Mouse (Mus musculus) left cerebral cortex, postnatal 10 days (tissue): ENCODE results near the gene Agpat2. TPM values are rescaled to one million over a fixed set of nuclear protein-coding genes. Genes with fewer than 3 reads are reported as not detected.
A peak's percentile ranks its signal among the peaks of the same experiment; 100 is the strongest.

Experiments
- DNase-seq, 2 experiments: peaks; one replicate each; pipeline ENCODE4 v3.0.0; 2021 to 2022; ENCODE audit warnings: low spot score in 2 of 2, mixed read lengths in 1 of 2; ENCODE audit errors: extremely low spot score in 1 of 2
- intact Hi-C: fragments of 180-260 bp; cut with DNase I; formaldehyde crosslinking; loops from one replicate; pipeline ENCODE4 v1.15.1; 2025
- total RNA-seq, 2 experiments: library from RNA; stranded (reverse); gene quantifications; 2 replicates each; pipeline ENCODE4 v1.2.3; 2021

The Agpat2 gene
- total RNA-seq, 2 experiments from 2014 or later, result 1.6 to 2.2 TPM

DNA sequence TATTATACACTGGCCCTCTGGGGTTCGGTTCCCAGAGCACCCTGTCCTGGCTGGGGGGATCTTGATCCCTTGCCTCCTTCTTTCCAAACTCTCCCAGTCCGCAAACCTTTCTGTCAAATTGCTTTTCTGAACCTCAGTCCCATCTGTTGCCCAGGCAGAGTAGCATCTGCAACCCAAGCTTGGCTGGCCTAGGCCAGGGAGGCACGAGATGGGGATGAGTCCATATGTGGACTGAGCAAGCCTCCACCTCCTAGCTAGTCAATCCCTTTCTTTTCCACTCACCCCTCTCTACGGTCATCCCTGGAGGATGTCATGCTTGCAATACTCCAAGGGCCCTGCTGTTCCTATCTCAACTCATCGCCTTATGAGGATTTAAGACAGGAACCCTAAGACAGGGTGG lies 1.6 kb downstream of the Agpat2 start:
- DNase-seq, result no peak
- intact Hi-C loops, result no loop called here

DNA sequence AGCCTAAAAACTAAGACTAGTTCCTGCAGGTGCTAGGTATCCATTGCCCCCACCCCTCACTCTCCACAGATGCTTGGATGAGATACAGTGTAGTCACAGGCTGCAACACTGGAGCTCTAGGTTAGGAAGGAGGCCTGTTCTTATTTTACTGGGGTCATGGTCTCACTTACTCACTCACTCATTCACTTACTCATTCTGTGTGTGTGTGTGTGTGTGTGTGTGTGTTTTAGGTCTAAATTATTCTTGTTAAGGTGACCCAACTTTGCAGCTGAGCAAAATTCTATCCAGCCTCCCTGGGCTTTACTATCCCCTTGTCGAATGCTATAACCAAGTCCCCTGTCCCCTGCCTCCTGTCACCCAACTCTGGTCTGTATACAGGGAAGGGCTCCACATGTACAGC lies 2.6 kb downstream of the Agpat2 start:
- intact Hi-C loops, result no loop called here
- no peak for DNase-seq

DNA sequence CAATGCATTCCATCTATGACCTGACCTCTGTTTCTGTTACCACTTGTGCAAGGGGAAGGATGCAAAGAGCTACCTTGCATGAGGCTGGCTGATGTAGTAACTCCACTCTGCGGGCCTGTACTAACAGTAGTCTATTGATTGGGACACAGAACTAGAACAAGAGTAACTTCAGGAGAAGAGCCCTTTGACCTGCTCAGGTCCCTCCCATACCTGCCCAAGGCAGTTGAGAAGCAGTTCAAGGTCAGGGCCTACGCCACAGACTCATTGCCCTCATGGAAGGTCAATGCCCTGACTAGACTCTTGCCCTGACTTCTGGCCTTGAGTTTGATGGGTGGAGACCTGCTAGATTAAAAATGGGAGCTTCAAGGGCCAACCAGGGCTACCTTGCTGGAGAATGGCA lies 3.6 kb downstream of the Agpat2 start:
- intact Hi-C loops, result no loop called here
- no peak for DNase-seq

DNA sequence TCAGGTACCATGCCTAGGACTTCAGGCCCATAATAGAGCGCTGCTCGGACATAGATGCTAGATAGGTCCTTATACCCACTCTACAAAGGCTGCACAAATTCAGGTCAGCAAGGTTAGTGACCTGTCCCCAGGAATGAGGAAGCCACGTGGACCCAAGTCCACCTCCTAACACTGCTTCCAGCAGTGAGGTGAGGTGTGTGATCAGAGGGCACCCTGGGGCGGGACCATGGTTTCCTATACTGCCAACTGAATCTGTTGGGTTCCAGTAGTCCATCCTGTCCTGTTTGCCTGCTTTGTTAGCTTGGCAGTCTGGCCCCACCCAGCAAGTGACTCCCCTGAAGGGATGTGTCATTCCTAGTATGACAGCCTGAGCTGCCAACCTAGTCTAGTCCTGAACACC lies 4.3 kb downstream of the Agpat2 start:
- intact Hi-C loops, result no loop called here
- DNase-seq, result no peak

DNA sequence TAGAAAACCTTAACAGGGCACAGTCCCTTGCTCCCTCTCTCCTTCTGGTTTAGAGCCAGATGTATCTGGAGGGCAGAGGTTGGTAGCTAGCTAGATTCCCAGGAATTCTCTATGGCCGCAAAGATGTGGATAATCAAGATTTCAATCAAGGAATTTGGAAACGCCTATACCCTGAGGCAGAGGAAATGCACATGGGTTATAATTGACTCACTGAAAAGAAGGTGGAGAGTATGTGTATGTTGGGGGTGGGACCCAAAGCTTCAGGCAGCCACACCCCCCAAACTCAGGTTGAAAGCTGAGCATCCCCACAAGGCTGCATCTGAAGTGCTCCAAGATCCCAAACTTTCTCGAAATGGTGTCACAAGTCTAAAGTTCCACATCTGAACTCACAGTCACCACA lies 5.8 kb downstream of the Agpat2 start:
- no peak for DNase-seq
- intact Hi-C loops, result no loop called here

DNA sequence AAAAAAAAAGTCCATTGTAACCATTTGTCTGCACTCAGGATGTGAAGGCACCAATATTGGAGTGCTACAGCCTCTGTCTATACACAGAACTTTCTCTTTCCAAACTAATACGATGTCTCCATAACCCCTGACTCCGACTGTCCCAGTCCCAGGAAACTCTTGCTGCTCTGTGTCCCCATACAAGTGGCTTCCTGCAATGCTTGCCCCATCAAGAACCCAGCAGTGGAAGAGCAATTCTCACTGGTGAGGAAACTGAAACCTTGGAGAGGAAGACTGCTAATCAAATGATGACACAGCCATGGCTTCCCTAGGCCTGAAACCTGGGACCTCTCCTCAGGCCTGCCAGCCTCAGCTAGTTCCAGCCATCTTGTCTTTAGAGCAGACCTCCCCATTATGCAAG lies 6.4 kb downstream of the Agpat2 start:
- no peak for DNase-seq
- intact Hi-C loops, result no loop called here

DNA sequence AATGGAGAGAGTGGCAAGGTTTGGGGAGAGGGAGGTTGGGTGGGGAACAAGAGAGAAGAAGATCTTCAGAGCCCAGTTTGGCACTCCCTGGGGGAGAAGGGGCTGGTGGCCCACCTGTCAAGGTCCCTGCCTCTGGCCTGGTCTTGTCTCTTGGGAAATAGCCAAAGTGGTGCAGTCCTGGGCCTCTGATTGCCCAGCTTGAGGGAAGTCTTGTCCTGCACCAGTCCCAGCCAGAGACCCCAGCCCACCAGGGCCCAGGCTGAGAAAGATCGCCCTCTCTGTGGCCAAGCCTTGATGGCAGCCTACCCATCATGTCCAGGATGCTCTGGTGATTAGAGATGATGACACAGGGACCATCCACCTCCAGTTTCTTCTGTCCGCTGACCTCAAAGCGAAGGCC lies 7.3 kb downstream of the Agpat2 start:
- intact Hi-C loops, result no loop called here
- no peak for DNase-seq

DNA sequence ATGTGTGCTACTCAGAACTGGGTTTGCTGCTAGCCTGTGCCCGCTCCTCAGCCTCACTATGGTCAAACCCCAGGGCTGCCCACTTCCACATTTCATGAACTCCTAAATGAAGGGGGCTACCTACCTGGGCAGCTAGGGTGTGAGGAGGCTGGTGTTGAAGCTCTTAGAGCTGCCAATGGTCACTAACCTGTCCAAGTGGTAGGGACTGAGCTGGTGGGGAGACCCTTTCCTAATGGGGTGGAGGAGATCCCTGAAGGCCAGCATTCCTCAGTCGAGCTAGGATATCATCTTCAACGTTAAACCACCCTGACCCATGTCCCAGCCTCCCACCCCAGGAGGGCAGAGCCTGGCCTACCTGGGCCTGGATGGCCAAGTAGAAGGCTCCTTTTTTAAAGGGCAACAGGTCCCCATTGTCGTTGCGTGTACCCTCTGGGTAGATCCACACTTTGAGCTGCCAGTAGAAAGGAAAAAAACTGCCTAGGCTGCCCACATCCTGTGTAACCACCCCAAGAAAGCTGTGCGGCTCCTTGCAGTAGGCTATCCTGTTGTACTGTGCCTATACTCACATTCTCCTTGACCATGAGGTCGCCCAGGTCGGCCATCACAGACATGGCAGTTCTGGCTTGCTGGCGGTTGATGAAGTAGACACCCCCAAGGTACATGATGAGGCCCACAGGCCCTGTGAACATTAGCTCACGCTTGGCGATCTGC lies 8.3 kb downstream of the Agpat2 start:
- no peak for DNase-seq
- intact Hi-C loops, result no loop called here

DNA sequence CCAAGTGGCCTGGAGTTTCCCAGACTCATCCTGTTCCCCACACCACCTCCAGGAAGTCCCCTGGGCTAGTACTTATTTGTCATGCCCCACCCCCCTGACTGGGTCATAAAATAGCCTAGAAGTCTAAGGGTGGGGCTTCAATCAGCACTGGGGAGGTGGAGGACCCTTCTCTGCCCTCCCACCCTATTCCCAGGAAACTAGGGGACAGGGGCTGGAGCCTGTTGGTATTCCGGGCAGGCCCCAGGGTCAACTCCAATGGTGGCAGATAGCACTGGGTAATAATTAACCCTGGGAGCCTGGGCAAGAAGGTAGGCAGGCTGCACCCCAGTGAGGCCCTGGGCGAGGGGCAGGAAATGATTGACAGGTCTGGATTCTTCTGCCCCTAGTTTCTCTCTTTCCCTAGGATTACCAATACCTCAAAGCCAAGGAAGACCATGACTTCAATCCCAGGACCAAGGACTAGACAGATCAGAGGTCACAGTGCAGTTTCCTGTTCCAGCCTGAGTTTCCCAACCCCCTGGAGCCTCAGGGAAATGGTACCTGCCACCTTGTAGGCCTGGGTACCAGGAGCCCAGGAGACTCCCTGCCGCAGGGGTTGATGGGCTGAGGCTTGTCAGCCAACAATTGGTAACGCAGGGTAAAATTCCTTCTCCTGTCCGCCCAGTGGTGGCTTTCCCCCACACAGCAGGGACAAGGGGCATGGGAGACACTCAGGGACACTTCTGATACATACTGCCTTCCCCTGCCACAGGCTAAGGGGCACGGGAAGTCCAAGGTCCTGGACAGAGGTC lies 9.1 kb downstream of the Agpat2 start:
- DNase-seq, result no peak
- intact Hi-C loops, result no loop called here

DNA sequence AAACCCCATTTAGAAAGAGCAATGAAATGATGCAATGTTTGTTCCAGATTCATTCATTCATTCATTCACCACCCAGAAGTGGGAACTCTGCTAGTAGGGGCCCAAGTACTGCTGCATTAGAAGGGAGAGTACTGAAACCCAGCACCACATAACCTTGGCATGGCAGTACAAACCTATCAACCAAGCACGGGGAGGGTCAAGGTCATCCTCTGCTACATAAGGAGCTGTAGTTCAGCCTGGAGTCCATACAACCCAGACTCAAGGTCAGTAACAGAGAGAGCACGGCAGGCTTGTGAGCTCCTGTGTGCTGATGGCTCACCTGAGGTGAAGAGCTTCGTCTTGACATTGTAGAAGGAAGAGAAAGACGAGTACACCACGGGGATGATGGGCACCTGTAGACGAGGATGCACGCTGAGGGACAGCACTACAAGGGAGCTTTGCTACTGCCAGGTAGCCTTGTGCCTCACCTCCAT lies 9.7 kb downstream of the Agpat2 start:
- intact Hi-C loops, result no loop called here

DNA sequence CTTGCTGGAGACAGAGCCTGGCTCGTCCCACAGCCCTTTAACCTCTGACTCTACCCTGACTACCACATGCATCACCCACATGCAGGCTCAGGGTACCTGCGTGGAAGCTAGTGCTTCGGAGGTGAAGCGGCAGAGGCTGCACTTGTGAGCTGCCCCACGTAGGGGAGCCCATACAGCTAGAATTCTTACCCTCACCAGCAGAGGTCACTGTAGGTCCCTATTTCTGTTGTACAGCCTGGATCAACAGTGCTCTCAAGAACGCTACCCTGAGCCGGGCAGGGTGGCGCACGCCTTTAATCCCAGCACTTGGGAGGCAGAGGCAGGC lies 10.2 kb downstream of the Agpat2 start:
- intact Hi-C loops, result no loop called here
- peak in 1 of 2 experiments; percentile 69 for DNase-seq

More for the DNA sequence above, 9.7 kb downstream of the Agpat2 start:
- no peak for DNase-seq

DNA sequence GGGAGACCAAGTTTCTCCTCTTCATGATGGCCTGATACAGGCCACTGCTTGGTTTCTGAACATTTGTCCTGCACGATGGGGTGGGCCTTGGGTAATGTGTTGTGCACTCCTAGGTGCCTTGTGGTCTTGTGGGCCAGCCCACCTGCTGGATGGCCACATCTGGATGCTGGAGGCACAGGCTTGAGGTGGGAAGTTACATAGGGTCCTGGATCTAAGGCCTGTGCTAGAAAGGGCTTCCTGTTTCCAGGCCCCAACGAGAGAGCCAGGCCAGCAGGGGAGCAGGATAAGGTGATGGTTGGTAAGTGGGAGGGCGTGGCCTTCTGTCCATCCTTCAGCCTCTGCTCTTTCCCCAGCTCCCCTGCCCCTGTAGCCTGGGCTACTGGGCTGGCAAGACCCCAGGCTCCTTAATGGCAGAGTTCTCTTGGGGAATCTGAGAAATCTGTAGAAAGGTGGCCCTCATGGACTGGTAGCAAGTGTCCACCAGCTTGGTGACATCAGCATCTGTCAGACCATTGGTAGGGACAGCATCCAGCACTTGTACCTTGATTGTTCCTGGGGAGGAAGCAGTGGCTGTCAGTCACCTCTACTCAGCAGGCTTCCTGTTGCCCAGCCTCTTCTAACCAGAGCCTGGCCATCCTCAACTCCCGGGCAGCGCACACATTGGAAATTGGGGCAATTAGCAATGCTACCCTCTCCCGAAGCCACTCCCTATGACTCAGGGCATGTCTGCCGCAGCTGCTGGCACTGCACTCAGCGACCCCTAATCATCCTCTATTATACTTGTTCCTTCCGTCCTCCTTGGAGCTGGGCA lies 10.8 kb downstream of the Agpat2 start:
- intact Hi-C loops, result no loop called here
- no peak for DNase-seq

DNA sequence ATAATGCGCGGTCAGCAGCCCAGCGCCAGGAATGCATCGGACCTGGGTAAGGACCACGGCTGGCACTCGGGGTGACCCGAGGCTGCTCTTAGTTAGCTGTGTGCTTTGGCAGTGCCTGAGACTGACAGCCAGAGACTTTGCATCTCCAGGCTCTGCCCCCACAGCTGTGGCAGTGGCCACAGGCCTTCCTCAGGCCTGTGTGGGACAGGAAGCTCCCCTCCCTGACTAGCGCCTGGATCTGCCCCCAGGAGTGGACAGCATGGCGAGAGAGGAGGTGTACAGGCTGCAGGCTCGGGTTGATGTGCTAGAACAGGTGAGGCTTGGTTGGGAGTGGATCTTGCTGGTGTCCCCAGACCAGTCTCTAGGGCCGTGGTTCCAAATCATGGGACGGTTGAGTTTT lies 12.8 kb downstream of the Agpat2 start:
- intact Hi-C loops, result no loop called here
- no peak for DNase-seq

DNA sequence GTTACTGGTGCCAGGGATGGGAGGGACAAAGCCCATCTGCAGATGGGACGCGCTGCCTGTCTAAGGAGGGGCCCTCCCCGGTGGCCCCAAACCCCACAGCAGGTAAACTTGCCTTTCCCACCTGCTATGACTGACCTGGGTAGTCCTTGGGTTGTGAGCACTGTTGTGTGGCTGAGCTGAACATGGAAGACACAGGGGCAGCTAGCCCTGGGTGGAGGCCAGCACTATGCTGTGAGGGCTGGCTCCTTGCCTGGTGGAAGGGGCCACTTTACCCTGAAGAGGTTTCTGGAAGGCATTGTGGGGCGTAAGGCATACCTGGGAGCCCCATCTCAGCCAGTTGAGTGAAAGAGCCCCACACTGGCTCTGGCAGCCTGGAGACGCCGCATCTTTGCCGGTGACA lies 13.3 kb downstream of the Agpat2 start:
- intact Hi-C loops, result no loop called here
- DNase-seq, result no peak

DNA sequence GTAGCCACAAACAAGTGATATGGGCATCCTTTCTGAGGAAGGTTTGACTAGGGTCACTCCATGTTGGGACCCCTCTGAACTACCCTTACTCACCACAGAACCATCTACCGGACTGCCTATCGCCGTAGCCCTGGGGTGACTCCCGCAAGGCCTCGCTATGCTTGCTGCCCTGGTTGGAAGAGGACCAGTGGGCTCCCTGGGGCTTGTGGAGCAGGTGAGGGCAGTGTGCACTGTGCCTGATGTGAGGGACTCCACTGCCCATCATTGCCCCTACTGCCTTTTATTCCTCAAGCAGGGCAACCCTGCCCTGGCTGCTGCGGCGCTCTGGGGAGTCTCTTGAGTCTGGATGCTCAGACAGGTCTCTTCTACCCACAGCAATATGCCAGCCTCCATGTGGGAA lies 13.9 kb downstream of the Agpat2 start:
- no peak for DNase-seq
- intact Hi-C loops, result no loop called here

DNA sequence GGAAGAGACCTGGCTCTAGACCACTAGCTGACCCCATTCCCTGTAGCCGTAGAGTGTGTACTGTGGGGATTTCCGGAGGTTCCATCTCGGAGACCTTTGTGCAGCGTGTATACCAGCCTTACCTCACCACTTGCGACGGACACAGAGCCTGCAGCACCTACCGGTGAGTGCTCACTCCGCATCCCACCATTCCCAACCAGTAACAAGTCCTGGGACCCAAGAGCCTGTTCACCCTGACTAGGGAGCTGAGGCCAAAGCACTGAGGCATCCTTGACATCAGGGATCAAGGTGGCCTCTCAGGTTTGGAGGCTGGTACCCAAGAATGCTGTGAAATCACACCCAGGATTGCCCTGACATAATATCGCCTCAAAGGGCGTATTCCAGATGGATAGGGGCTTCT lies 14.9 kb downstream of the Agpat2 start:
- intact Hi-C loops, result no loop called here
- DNase-seq, result no peak

DNA sequence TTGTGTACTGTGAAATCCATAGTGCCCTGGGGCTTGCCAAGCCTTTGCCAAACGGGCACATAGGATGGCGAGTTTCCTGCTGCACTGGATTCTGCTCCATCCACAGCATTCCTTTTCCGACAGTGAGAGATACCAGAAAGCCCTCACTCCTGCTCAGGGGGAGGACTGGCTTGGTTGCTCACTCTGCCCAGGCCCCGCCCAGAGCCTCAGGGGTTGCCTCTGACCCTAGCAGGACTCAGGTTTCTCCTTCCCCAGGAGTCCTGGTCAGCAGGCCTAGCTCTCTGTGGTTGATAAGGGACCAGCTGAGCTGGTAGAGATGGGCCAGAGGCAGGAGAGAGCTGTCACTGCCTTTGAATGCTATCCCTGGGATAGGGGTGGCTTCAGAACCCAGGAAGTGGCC lies 15.6 kb downstream of the Agpat2 start:
- DNase-seq, result peak in 1 of 2 experiments; percentile 43
- intact Hi-C loops, result no loop called here

DNA sequence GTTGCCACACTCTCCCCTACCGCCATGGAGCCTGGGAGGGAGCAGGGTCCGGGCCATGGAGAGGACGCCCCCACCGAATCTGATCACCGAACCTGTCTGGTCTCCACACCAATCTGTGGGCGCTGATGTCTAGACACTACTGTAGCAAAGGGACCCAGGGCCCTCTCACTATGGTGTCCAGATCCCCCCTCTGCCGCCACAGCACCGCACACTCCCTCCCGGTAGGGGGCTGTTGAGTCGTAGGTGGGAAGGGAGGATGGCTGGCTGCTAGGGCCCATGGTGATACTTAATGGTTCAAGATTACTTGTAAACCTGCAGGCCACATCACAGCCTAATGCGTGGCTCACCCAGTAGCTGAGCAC lies 17.2 kb downstream of the Agpat2 start:
- DNase-seq, result peak in 1 of 2 experiments; percentile 63

DNA sequence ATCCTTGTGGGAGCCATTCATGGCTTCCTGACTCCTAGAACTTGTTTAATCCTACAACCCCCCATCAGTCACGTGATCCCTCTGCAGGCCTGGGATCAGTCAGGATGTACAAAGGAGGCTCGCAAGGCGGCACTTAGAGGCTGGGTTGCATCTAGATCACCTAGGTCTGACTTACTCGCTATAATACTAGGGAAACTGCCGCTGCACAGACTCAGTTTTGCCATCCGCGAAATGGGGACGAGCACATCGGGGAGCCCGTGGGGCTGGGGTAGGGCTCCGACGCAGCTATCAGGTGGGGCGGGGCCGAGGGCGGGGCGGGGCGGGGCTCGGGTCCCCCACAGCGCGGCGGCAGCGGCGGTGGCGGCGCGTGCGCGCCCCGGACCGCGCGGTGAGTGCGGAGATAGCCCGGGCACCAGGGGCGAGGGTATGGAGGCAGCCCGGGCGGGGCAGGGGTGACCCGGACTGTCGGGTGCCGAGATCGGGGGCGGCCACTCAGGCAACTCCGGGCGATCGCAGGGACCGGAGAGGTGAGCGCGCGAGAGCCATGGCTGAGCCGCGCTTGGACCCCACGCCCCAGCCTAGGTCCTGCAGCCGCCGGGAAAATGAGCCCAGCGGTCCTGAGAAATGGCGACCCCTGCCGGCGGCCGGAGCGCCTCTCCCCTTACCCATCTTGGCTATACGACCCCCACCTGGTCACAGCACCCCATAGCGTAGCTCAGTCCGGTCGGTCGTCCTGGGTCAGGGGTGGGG lies 17.7 kb downstream of the Agpat2 start, which contains the start of gene Gm20532:
Gene Gm20532, plus strand, starts transcription at position 346 of the 750 bp plus-strand sequence.
- intact Hi-C loops, result no loop called here
- DNase-seq, result peak; percentile 47 to 80

More for the DNA sequence above, 17.2 kb downstream of the Agpat2 start:
- intact Hi-C loops, result no loop called here
